Mouse (Mus musculus) left cerebral cortex, adult 8-10 months (tissue): ENCODE data around the gene Cerk. TPM values are rescaled to one million over a fixed set of nuclear protein-coding genes. Genes with fewer than 3 reads are reported as not detected.
"Not testable (repeated sequence)": the region's sequence is repeated elsewhere in the genome, so short reads cannot be mapped to it uniquely, and the experiment has no call there.

Experiments
- DNase-seq, 2 experiments: peaks; one replicate each; pipeline ENCODE4 v3.0.0; 2022; ENCODE audit warnings: low spot score in 2 of 2
- total RNA-seq, 4 experiments: library from RNA; stranded (reverse); gene quantifications; 2 replicates each; pipeline ENCODE4 v1.2.4; 2022

Gene Cerk
- total RNA-seq, 4 experiments from 2014 or later = 56.7 to 58.0 (median 57.1) TPM

DNA sequence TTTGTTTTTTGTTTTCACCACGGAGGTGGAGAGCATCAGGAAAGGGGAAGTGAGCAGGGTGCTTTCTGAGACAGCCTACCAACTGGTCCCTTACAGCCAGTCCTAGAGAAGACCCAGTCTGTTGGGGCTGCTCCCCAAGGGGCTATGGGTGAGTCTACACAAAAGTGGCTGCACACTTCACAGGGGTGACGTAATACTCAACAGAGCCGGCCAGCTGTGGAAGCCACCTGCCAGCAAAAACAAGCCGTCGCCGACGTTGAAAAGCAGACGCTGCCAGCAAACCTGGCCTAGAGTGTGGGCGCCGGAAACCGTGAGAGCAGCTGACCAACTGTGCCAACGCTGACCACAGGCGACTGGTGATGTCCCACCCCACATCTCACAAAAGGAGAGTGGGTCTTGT lies 3.3 kb downstream of the Cerk start:
- peak in 1 of 2 experiments; percentile 58 for DNase-seq

DNA sequence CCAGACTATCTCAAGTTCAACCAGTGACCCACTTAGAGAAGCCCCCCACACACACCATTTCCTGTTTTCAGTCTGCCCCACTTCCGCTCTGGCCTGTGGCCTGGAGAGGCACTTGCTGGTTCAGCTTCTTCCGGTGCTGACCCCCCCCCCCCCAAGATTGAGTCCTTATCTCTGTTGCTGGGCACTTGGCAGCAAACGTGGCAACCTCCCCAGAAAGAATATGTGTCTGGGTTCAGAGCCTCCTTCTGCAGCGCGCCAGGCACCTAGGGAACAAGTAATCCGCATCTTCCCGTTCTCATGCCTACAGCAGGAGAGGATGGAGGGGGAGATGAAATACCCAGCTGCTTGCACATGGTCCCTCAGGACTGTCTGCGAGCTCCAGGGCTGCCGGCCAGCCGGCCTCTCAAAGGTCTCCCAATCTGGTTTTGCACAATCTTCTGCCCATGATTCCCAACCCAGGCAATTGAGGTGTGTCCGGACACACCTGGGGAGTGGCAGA lies 4.0 kb downstream of the Cerk start:
- no peak for DNase-seq

DNA sequence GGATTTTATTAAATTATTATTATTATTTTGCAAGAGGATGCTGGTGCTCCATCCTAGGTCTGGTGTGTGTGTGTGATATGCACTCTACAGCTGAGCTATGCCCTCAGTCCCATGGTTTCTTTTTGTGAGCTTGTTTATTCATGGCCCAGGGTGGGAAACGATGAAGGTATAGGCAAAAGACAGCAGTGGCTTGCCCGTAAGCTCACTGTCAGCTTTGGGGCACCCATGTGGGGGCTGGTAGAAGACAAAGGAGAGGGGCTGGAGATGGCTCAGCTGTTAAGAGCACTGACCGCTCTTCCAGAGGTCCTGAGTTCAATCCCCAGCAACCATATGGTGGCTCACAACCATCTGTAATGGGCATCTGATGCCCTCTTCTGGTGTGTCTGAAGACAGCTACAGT lies 4.6 kb downstream of the Cerk start:
- not testable (repeated sequence) for DNase-seq

DNA sequence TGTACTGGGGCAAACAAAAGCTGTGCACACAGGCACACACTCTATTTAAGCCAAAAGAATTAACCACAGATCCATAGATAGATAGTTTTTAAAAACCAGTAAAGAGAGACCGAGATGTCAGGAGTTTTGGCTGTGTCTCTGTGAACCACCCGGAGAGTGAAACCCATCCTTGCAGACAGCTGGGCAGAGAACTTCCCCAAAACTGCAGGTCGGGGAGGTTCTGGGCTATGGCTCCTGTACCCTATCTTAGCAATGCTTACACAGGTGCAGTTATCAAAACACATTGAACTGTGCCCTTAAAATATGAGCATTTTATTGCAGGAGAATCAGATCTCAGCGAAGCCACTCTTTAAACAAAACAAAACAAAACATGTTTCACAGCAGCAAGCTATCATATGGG lies 5.5 kb downstream of the Cerk start:
- no peak for DNase-seq

GRCm38 (mm10) chr15:86178594-86178993 lies 7.3 kb downstream of the Cerk start:
- no peak for DNase-seq

DNA sequence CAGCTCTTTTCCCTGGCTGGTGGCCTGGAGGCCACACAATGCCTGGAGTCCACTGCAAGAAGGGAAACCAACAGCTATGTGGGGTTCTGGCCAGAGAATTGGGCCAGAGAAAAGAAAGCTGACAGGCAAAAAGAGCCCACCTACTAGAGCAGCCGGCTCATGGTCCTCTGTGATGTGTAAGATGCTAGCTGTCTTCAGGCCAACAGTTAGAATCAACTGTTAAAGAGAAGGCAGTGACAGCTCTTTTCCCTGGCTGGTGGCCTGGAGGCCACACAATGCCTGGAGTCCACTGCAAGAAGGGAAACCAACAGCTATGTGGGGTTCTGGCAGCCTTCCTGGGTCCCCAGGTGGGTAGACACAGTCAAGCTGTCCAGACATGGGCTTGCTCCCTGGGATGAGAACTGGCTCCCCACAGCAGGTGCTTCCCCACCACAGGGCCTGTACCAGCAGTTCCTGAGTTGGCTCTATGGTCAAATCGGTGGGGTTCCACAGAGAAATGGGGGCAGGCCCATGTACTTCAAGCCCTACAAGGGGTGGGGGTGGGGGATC lies 8.2 kb downstream of the Cerk start:
- not testable (repeated sequence) for DNase-seq

- DNase-seq = no peak
These were observed 8.9 kb downstream of the Cerk start for GRCm38 (mm10) chr15:86176771-86177702.

- no peak for DNase-seq
These were observed 9.8 kb downstream of the Cerk start for GRCm38 (mm10) chr15:86176166-86176565.

DNA sequence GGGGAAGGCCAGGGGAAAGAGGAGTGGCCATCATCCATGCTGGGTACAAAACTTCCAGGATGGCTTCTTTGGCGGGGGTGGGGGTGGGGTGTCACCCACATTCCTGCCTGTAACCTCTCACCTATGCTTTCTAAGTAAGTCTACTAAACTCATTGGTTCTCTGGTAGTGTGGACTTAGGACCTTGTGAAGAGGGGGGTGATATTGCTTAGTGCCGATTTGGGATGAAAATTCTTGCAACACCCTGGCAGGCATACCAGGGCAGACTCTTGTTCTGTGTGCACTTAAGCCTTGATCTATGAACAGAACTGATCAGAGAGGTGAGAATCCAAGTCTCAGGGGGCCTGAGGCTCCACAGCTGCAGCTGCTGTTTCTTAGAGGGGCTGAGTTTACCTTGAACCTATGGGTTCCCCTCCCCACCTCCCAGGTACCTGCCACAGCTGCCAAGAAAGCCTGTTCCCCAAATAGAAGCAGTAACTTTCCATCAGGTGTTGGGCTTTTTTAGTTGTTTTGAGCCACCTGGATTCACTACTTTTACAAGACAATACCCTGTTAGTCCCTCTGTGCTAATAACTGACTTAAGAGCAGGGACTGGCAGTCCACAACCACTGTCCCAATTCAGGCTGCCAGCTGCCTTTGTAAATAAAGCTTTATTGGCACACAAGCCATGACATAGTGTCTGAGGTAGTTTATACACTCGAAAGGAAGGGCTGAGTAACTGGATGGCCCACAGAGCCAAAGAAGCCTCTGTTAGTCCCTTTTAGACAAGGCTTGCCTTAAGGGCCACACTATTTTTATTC lies 10.5 kb downstream of the Cerk start:
- no peak for DNase-seq

- no peak for DNase-seq
These were observed 12.6 kb downstream of the Cerk start for GRCm38 (mm10) chr15:86173136-86173985.

DNA sequence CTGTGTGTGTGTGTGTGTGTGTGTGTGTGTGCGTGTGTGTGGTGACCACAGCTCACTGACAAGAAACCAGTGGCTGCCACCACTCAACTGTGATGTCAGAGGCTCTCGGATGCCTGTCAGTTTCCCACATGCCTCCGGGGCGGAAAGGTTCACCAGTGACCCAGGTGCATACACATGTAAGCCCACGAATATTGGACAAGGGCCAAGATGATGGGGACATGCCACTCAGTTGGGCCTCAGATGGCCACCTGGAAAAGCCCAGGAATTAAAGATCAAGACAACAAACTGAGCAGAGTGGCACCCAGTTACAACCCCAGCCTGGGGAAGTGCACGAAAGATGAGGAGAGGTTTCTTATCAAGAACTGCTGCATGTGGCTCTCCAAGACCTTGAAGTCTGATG lies 13.4 kb downstream of the Cerk start:
- no peak for DNase-seq

DNA sequence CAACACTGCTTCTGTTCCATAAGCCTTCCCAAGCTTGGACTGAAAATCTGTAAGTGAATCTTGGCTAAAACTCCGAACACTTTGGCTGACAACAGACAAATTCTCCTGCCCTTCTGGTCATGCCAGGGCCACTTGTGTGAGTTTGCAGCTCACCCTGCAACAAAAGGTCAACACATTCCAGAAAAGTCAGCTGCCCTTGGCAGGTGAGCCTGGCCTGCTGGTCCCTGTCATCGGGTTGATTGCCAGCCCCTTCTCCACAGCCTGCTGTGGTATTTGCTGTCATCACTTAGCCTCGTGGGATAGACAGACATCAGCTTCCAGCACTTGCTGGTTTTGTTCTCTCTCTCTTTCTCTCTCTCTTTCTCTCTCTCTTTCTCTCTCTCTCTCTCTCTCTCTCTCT lies 13.8 kb downstream of the Cerk start:
- no peak for DNase-seq

- no peak for DNase-seq
These were observed 14.6 kb downstream of the Cerk start for GRCm38 (mm10) chr15:86171316-86171715.

GRCm38 (mm10) chr15:86169817-86170110 lies 16.2 kb downstream of the Cerk start:
- DNase-seq = no peak

DNA sequence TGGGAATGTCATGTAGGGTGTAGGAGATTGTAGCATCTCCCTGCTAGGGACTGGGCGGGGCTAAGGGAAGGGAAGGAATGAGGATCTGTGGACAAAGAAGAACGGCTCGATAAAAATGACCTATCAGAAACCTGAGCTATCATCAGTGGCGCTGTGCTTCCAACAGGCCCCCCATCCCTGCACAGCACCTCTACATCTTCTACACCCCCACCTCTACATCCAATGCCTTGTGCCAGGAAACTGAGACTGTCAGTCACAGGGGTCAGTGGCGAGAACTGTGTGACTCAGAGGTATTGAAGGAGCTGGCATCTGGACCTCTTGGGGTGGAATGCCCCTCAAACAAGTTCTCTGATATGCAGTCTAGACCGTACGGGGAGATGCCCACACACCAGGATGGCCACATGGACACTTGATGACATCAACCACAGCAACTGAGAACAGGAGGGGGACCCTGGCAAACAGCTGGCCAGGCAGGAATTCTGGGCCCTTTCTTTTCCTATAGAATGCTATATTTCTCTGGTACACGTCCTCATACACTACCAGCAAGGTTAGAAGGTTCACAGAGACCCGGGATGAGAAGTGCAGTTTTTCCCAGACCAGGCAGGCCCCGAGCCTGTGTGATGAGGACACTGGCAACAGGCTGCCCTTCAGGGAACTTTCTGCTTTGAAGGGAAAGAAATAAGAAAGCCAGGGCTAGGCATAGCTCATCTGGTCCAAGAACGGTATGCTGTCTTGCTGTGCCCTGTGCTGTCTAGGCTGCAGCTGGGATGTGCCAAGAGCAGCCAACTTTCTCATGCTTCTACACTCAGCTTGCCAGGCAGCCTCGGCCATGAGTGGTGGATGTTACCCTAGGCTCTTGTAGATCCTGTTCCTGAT lies 16.8 kb downstream of the Cerk start:
- DNase-seq = no peak

DNA sequence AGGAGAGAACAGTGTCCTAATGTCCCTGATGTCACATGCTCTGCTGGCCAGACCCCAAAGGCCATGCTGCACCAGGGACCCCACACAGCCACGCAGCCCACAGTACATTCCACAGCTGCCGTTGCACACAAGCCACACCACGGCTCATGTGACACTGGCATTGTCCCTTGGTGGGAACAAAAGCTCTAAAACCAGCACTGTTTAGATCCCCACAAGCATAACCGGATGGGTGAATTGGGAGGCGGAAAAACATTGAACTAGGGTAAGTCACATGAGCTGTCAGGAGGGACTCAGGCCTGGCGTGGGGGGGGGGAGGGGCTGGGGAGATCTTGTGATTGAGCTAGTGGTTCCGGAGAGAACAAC lies 17.5 kb downstream of the Cerk start:
- DNase-seq = peak in 1 of 2 experiments; percentile 74

- no peak for DNase-seq
These were observed 18.0 kb downstream of the Cerk start for GRCm38 (mm10) chr15:86167787-86168504.

- DNase-seq = no peak
These were observed 18.8 kb downstream of the Cerk start for GRCm38 (mm10) chr15:86167032-86167655.
